Mouse (Mus musculus) olfactory bulb, adult 2 months (tissue): Measurements from ENCODE around the gene Chit1.

ENCODE experiments used
- CTCF ChIP-seq: fragments of 200-500 bp; IDR thresholded peaks from 2 replicates; pipeline ENCODE4 v1.5.1; 2012; ENCODE audit warnings: low read depth, mild to moderate bottlenecking, low read length, moderate library complexity; ENCODE audit not compliant: insufficient read depth
- POLR2A ChIP-seq: fragments of 200-500 bp; IDR thresholded peaks from 2 replicates; pipeline ENCODE4 v1.6.1; 2012; ENCODE audit warnings: mild to moderate bottlenecking, low read depth, low read length, moderate library complexity; ENCODE audit not compliant: insufficient read depth

DNA sequence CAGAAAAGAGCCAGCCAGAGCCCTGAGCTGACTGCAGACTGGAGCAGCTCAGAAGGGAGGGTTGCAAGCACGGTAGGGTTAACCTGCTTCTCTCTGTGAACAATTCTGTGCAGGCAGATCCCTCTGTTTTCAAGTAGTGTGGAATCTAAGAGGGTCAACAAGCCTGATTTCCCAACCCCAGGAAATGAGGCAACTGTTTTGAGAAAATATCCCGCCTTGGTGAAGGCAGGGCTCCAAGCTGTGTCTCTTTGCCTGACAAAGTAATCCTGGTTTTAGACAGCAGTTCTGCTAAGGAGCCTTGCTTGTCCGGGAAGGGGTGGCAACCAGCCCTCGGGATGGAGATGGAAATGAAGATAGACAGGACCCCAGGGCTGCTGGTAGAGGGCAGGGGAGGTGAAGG lies 53.4 kb downstream of the Chit1 start:
- TF ChIP-seq CTCF (no peak), POLR2A (no peak)
